Mouse (Mus musculus) G1E-ER4 (cell line): Measurements from ENCODE around the gene Tmem94. TPM values are rescaled to one million over a fixed set of nuclear protein-coding genes. Genes with fewer than 3 reads are reported as not detected.
A peak's percentile ranks its signal among the peaks of the same experiment; 100 is the strongest.

Experiments used
- GATA1 ChIP-seq: IDR thresholded peaks from one replicate; pipeline ENCODE4 v1.8.0; 2012; ENCODE audit warnings: low read length, inconsistent platforms
- polyA plus RNA-seq: library from polyadenylated mRNA; stranded (reverse); fragments of >175 nt; gene quantifications from 2 replicates; pipeline ENCODE4 v1.2.3, GENCODE M21; 2012

Tmem94 gene
- polyA plus RNA-seq, 1 experiment, result 54.3 TPM

DNA sequence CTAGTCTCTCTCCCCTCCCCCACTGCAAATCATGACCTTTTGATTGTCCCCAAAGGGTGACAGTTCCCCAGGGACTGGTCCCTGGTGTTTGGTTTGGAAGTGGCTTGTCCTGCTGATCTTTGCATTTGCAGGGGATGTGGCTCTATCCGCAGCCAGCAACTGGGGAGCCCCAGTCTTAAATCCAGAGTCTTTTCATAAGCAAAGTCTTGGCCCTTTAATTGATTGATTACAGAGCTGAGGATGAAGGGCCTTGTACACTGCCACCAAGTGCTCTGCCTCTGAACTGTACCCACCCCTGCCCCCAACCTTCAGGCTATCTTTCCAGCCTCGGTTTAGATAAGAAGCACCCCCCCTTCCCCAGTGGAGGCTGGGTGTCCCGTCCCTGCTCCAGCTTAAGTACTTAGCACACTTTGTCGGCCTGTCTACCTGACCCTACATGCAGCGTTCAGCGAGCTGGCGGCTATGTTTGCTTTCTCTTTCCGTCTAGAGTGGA, 67.8 kb downstream of the Tmem94 start:
- no peak for TF ChIP-seq GATA1

DNA sequence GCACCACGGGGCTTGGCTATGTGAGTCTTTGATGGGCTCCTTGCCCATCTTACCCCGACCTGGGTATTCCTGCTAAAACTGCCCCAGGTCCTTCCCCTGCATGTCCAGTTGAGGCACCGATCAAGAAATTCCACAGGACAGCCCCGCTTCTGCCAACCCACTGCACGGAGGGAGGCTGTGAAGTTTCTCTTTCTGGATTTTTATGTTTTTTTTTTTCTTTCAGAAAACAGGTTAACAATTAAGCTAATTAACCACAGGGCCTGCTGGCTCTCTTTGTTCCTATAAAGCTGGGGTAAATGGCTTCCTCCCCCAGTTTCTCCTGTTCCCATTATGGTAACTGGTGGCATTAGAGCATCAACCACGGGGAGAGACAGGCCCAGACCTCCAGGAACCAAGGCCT, 68.8 kb downstream of the Tmem94 start:
- no peak for TF ChIP-seq GATA1

DNA sequence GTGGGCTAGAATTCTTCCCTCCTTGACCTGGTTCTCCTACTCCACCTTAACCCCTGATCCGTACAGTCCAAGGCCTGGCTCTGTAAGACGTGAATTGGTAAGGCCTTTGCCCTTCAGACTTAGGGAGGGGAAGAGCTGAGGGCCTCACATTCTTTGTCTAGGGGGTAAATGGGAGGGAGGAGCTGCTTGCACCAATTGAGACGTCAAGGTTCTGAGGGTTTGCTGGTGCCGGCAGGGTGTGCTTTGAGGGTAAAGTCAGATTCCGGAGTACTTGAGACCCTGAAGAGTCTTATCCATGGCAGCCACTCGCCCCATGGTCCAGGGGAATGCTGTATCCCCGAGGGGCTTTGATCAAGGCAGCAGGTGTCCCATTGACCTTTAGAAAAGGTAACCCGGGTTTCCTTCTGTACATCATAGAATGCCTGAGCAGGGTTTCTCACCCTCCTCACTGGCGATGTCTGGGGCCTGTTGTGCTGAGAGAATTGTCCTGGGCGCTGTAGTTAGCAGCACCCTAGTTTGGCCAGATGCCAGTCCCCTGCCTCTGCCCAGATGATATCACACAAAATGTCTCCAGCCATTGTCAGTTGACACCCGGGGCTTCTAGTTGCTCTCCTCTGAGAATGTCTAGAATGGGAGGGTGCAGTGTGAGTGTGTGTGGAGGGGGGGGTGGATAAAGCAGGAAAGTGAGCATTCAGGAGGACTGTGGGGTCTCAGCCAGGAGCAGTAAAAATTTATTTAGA, 71.6 kb downstream of the Tmem94 start:
- no peak for TF ChIP-seq GATA1

DNA sequence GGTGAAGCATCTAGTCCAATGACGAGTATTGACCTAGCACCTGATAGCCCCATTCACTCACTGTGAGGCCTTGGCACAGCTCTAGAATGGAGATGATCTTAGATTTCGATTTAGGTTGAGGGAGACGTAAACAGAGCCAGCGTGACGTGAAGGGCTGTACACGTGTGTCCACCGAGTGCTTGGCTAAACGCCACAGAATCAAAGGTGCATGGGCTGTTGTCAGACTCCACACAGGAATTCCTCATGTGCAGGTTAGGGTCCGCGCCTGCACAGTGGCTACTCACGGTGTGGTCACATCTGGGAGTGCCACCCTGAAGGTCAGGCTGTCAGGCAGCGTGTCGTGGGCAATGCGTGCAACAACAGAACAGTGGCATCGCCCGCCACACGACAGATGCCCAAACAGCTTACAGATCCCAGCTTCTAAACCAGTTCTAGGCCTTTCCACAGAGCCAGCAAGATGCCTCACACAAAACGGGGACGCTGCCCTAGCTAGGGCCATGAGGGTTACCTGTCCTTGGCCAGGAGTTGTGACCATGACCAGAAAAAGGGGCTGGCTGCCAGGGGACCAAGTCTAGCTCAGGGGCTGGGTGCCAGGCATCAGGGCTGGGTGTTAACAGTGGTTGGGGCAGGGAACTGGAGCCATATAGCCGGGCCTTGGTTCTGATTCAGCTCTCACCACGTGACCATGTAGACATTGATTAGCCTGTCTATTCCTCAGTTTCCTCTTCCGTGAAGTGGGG, 72.5 kb downstream of the Tmem94 start:
- no peak for TF ChIP-seq GATA1

DNA sequence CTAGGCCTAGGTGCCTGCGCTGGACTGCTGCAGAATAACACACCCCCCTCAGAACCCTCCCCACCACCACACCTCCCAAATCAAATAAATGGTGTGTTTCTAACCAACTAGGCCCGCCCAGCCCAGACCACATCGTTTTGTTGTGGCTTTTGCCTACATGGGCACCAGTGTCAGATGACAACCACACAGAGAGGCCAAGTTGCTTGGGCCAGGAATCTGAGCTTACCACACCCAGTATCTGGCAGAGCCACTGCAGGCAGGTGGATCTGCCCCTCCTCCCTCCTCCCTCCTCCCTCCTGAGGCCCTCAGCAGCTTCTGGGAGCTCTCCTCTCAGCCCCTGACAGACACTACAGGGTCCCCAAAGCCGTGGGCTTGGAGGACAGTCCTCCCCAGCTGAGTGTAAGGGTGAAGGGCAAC, 73.7 kb downstream of the Tmem94 start:
- no peak for TF ChIP-seq GATA1

DNA sequence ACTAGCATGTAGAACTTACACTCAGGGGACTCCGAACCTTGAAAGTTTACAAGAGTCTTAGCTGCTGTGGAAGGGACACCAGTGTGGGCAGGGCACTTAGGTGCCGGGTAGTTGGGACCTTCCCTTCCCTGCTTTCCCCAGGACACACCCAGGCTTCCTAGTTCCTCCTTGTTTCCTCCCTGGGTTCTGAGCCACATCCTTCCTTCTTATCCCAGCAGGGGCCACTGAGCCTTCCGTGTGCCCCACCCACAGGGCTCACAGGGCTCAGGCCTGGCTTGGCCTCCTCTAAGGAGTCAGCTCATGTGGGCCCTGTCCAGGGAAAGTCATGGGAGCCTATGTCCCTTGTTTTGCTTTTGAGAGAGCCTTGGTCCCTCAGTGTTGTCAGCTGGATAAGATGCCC, 74.5 kb downstream of the Tmem94 start:
- no peak for TF ChIP-seq GATA1

DNA sequence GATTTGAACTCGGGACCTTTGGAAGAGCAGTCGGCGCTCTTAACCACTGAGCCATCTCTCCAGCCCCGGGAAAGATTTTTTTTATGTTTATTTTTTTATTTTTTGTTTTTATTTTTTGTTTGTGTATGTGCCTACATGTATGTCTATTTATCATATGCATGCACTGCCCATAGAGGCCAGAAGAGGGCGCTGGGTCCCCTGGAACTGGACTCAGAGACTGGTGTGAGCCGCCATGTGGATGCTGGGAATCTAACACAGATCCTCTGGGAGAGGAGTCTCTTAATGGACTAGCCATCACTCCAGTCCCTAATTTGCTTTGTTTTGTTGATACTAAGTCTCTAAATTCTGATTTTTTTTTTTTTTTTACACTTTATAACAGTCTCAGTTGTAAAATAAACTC, 75.8 kb downstream of the Tmem94 start:
- TF ChIP-seq GATA1, result no peak

DNA sequence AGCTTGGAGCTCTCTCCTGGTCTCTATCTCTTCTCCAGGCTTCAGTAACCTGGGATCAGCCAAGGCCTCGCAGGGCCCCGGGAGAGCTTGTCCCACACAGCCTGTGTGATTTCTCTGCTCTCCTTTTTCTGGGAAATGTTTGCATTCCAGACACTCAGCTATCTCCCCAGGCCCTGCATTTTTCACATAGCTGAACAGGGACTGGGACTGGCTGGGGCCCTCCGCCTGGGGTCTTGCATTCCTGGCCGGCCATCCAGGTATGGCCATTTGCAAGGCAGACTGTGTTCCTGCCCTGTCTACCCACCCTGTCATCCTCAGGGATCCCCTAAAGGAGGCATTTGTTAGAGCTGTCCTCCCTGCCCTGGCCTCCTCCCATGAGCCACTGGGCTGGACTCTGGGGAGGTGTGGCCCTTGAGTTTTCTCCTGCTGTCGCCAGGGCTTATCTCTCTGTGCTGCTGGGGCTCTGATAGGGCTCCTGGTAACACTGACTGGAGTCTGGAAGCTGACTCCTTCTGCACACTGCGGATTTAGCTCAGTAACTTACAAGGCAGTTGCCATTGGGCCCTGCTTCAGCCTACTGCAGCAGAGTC, 76.8 kb downstream of the Tmem94 start:
- TF ChIP-seq GATA1, result peak; percentile 80

DNA sequence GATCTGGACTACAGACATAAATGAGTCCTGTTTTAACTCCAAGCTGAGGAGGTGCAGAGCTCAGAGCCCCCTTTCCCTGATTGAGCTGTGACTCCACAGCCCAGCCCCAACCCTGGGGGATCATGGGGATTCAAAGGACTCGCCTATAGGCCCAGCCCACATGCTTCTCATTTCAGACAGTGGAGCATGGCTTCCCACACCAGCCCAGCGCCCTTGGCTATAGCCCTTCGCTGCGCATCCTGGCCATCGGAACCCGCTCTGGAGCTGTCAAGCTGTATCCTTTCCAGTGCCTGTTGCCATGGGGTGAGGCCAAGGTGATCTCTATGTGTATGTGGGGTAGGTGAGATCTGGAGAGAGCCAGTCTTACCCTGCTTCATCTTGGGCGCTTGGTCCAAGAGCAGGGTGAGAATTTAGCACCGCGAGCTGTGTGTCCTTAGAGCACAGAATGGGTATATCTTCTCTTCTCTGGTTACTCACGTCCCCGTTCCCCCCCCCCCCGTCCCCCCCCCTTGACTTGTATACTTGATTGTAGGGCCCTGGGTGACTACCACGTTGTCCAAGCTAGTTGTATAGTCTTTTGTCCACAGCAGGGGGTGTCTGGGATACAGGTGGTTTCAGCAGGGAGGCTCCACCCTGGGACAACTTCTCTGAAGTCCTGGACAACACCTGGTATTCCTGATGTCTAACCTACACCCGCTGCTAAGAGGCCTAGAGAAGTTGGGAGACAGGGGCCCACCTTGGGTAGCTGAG, 78.1 kb downstream of the Tmem94 start:
- TF ChIP-seq GATA1, result no peak

DNA sequence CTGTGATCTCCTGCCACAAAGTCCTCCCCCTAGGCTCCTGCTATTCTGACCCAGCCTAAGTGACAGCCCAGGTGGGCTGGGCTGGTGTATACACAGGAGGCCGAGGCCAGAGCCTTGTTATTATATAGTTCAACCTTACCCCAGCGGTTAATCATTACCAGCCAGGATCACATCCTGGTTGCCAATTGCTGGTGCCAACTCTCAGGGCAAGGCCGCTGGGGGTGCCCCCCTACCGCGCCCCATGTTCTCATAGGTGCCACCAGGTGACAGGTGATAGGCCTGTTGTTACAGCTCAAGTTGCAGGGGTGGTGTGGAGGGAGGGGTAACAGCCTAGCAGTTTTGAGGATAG, 78.6 kb downstream of the Tmem94 start:
- no peak for TF ChIP-seq GATA1

DNA sequence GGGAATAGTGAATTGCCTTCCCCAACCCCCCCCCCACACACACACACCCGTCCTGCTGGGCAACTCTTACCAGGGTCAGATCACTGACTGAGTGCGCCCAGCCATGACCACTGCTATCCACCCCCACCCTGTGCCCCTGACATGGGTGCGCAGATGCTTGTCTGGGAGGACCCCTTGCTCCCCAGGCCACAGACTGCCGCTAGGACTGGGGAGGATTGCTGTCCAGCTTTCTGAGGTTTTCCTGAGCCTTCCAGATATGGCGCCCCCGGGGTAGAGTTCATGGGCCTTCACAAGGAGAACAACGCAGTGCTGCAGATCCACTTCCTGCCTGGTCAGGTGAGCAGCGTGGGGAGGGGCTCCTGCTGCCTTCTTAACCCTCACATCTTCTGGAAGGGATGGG, 79.0 kb downstream of the Tmem94 start:
- TF ChIP-seq GATA1, result no peak

DNA sequence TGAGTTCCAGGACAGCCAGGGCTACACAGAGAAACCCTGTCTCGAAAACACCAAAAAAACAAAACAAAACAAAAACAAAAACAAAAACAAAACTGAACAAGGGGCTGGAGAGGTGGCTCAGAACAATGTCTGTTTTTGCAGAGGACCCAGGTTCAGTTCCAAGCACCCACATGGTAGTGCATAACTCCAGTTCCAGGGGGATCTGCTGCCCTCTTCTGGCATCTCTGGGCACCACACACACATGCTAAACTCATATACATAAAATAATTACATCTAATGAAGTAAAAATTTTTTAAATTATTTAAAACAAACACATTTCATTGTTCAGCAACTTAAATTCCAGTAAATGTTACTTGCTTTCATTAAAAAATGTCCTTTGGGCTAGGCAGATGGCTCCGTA, 80.6 kb downstream of the Tmem94 start:
- TF ChIP-seq GATA1, result no peak

Other genes starting within 250 kb of the Tmem94 start
- gene Sumo2, start 229.2 kb upstream of the Tmem94 start, polyA plus RNA-seq, result 337 and 347 TPM in 2 replicates
- 55.2 and 57.4 TPM in 2 replicates for gene Nup85, start 201.0 kb upstream of the Tmem94 start, polyA plus RNA-seq
- gene Mrps7, start 161.5 kb upstream of the Tmem94 start, polyA plus RNA-seq, result 66.9 and 85.8 TPM in 2 replicates
- gene Gga3, start 161.4 kb upstream of the Tmem94 start, polyA plus RNA-seq, result 73.5 and 127 TPM in 2 replicates
- 30.0 and 42.5 TPM in 2 replicates for gene Mif4gd, start 152.5 kb upstream of the Tmem94 start, polyA plus RNA-seq
- 23.0 and 23.2 TPM in 2 replicates for gene Slc25a19, start 137.1 kb upstream of the Tmem94 start, polyA plus RNA-seq
- gene Grb2, start 56.8 kb upstream of the Tmem94 start, polyA plus RNA-seq, result 158 and 209 TPM in 2 replicates
- 0.68 and 0.82 TPM in 2 replicates for gene Caskin2, start 48.2 kb downstream of the Tmem94 start, polyA plus RNA-seq
- 50.6 and 63.7 TPM in 2 replicates for gene Tsen54, start 49.3 kb downstream of the Tmem94 start, polyA plus RNA-seq
- 23.4 and 41.3 TPM in 2 replicates for gene Llgl2, start 58.6 kb downstream of the Tmem94 start, polyA plus RNA-seq
- 0.41 and 0.46 TPM in 2 replicates for gene Myo15b, start 93.0 kb downstream of the Tmem94 start, polyA plus RNA-seq
- 9.2 and 13.4 TPM in 2 replicates for gene Smim5, start 134.5 kb downstream of the Tmem94 start, polyA plus RNA-seq
- 0.21 TPM in 1 of 2 replicates, not detected in the other for gene Smim6, start 146.6 kb downstream of the Tmem94 start, polyA plus RNA-seq
- 26.9 and 40.4 TPM in 2 replicates for gene Sap30bp, start 167.8 kb downstream of the Tmem94 start, polyA plus RNA-seq
- gene Recql5, start 168.0 kb downstream of the Tmem94 start, polyA plus RNA-seq, result 13.3 and 22.0 TPM in 2 replicates
- 0.04 and 0.13 TPM in 2 replicates for gene Itgb4, start 209.3 kb downstream of the Tmem94 start, polyA plus RNA-seq
- 95.4 and 132 TPM in 2 replicates for gene Galk1, start 247.3 kb downstream of the Tmem94 start, polyA plus RNA-seq